In genomic region chrX:11998934-11999336, GRCm38 (mm10) we compare ENCODE assay signal across 8 mouse cellular contexts.
A peak's percentile ranks its signal among the peaks of the same experiment; 100 is the strongest.
DNase-seq lines count a peak whose midpoint lies in the region; ATAC-seq and TF ChIP-seq lines count a peak whose summit lies in the region.

No protein-coding gene starts in this region.

- TF ChIP-seq CTCF in lung, embryonic 14.5 days (IDR thresholded peaks at IDR 0.05; ENCODE audit: low read depth) = peak; percentile 40

- peaks cover 35% of the 10 kb centered on the region for H3K27me3 ChIP-seq in embryonic facial prominence, embryonic 11.5 days (ENCODE audit: control insufficient read depth, insufficient read depth, low read length)
- peaks cover 91% of the 10 kb centered on the region for H3K27me3 ChIP-seq in heart, embryonic 10.5 days (ENCODE audit: insufficient read depth, poor library complexity, severe bottlenecking)
- peaks cover 20% of the 10 kb centered on the region; the same call in 1 of the 2 replicates for H3K27me3 ChIP-seq in lung, embryonic 14.5 days (ENCODE audit: insufficient read depth, low read length)

- peak; percentile 57 to 62 for DNase-seq in B cell, adult 2 months
- DNase-seq in adrenal gland, adult 18-20 months (ENCODE audit: low spot score in 2 of 2) = peak; percentile 54 to 61
- peak; percentile 73 for DNase-seq in embryonic facial prominence, embryonic 11.5 days (ENCODE audit: low spot score)
- peak; percentile 90 for DNase-seq in heart, embryonic 10.5 days (ENCODE audit: low spot score)
- DNase-seq in kidney, adult 9 months = peak; percentile 41
- peak; percentile 78 for DNase-seq in lung, embryonic 14.5 days
- peak; percentile 24 for DNase-seq in testis, postnatal 14 days (ENCODE audit: low spot score)

- H3K4me3 ChIP-seq in embryonic facial prominence, embryonic 11.5 days (ENCODE audit: low read depth, low read length) = peak overlapping the region; percentile 18
- peak overlapping the region; percentile 53 for H3K4me3 ChIP-seq in heart, embryonic 10.5 days
- H3K4me3 ChIP-seq in lung, embryonic 14.5 days (ENCODE audit: low read depth, low read length) = peak overlapping the region; percentile 32

- 2% methylated on average over 18 of the region's 41 CpGs for WGBS in embryonic facial prominence, embryonic 11.5 days
- WGBS in heart, embryonic 10.5 days = 1% methylated on average over 32 of the region's 41 CpGs
- WGBS in lung, embryonic 14.5 days = 2% methylated on average over 30 of the region's 41 CpGs

- no peaks in the 10 kb centered on the region for H3K36me3 ChIP-seq in embryonic facial prominence, embryonic 11.5 days (replicated peaks; ENCODE audit: control insufficient read depth, insufficient read depth, low read depth, low read length)
- no peaks in the 10 kb centered on the region for H3K36me3 ChIP-seq in heart, embryonic 10.5 days
- H3K36me3 ChIP-seq in lung, embryonic 14.5 days (ENCODE audit: insufficient read depth) = no peaks in the 10 kb centered on the region

- no peak overlapping the region for H3K27ac ChIP-seq in embryonic facial prominence, embryonic 11.5 days (replicated peaks; ENCODE audit: low read depth, low read length)
- H3K27ac ChIP-seq in heart, embryonic 10.5 days = peak overlapping the region; percentile 86
- H3K27ac ChIP-seq in lung, embryonic 14.5 days (ENCODE audit: low read depth) = peak overlapping the region; percentile 63

- H3K9me3 ChIP-seq in embryonic facial prominence, embryonic 11.5 days (replicated peaks; ENCODE audit: control insufficient read depth, low read length) = no peaks in the 10 kb centered on the region
- no peaks in the 10 kb centered on the region for H3K9me3 ChIP-seq in heart, embryonic 10.5 days
- H3K9me3 ChIP-seq in lung, embryonic 14.5 days (ENCODE audit: low read depth, low read length) = no peaks in the 10 kb centered on the region

- ATAC-seq in embryonic facial prominence, embryonic 11.5 days (replicated peaks; ENCODE audit: insufficient number of reproducible peaks, low FRiP score, low TSS enrichment, low read depth) = peak; percentile 91
- peak; percentile 84 for ATAC-seq in lung, embryonic 14.5 days (ENCODE audit: insufficient read depth)
- ATAC-seq in neutrophil, adult 5-6 weeks (ENCODE audit: extremely low read depth, insufficient number of reproducible peaks, low FRiP score, poor library complexity, severe bottlenecking) = peak; percentile 54; the same call in 1 of the 2 replicates

- peak overlapping the region; percentile 54 for H3K9ac ChIP-seq in embryonic facial prominence, embryonic 11.5 days (replicated peaks; ENCODE audit: low read length)
- H3K9ac ChIP-seq in lung, embryonic 14.5 days = peak overlapping the region; percentile 47

- peak overlapping the region; percentile 52 for H3K4me2 ChIP-seq in embryonic facial prominence, embryonic 11.5 days (ENCODE audit: low read depth, low read length)
- peak overlapping the region; percentile 63 for H3K4me2 ChIP-seq in lung, embryonic 14.5 days

- peaks cover 2% of the 10 kb centered on the region; the same call in 1 of the 2 replicates for H3K4me1 ChIP-seq in embryonic facial prominence, embryonic 11.5 days (ENCODE audit: control insufficient read depth, insufficient read depth, low read length)
- peaks cover 54% of the 10 kb centered on the region for H3K4me1 ChIP-seq in heart, embryonic 10.5 days
- H3K4me1 ChIP-seq in lung, embryonic 14.5 days (ENCODE audit: insufficient read depth) = peaks cover 14% of the 10 kb centered on the region; the same call in 1 of the 2 replicates

Comparison
In these comparisons a context has a peak if more than half of its experiments do, and no peak if none do; other contexts are left out.
1. DNase-seq: peak in every context shown above with its lines; median percentile 90 in heart, embryonic 10.5 days; 78 in lung, embryonic 14.5 days; 73 in embryonic facial prominence, embryonic 11.5 days; 60 in B cell, adult 2 months; 58 in adrenal gland, adult 18-20 months; 41 in kidney, adult 9 months; 24 in testis, postnatal 14 days.